Mouse (Mus musculus) cerebellum, postnatal 14 days (tissue): ENCODE measurements around the gene Smim6.

Experiments used
- DNase-seq, 2 experiments: peaks; one replicate each; pipeline ENCODE4 v3.0.0; 2021; ENCODE audit warnings: mixed read lengths in 2 of 2

The Smim6 gene

GRCm38 (mm10) chr11:115901338-115902161 lies 10.3 kb upstream of the Smim6 start:
- no peak for DNase-seq

GRCm38 (mm10) chr11:115902177-115902576 lies 9.6 kb upstream of the Smim6 start:
- DNase-seq: no peak

GRCm38 (mm10) chr11:115902831-115903230 lies 9.0 kb upstream of the Smim6 start:
- DNase-seq: peak in 1 of 2 experiments; percentile 53

- no peak for DNase-seq
Observed at GRCm38 (mm10) chr11:115903384-115904230, 8.2 kb upstream of the Smim6 start.

- no peak for DNase-seq
Observed at GRCm38 (mm10) chr11:115904231-115904955, 7.4 kb upstream of the Smim6 start.

- DNase-seq: no peak
Observed at GRCm38 (mm10) chr11:115904956-115905790, 6.6 kb upstream of the Smim6 start.

- DNase-seq: no peak
Observed at GRCm38 (mm10) chr11:115906116-115906515, 5.7 kb upstream of the Smim6 start.

GRCm38 (mm10) chr11:115906521-115906920 lies 5.3 kb upstream of the Smim6 start:
- DNase-seq: no peak

GRCm38 (mm10) chr11:115911134-115911561 lies 669 bp upstream of the Smim6 start:
- no peak for DNase-seq

- DNase-seq: no peak
Observed at GRCm38 (mm10) chr11:115916579-115916978, 4.8 kb downstream of the Smim6 start.

- DNase-seq: no peak
Observed at GRCm38 (mm10) chr11:115918637-115919036, 6.8 kb downstream of the Smim6 start.

- DNase-seq: no peak
Observed at GRCm38 (mm10) chr11:115919073-115919472, 7.3 kb downstream of the Smim6 start.

GRCm38 (mm10) chr11:115920110-115920818 lies 8.4 kb downstream of the Smim6 start:
- DNase-seq: peak; percentile 72 to 80

GRCm38 (mm10) chr11:115921986-115922385 lies 10.2 kb downstream of the Smim6 start:
- no peak for DNase-seq

GRCm38 (mm10) chr11:115929031-115929430 lies 17.2 kb downstream of the Smim6 start:
- no peak for DNase-seq

GRCm38 (mm10) chr11:115929818-115930217 lies 18.0 kb downstream of the Smim6 start:
- DNase-seq: no peak

- DNase-seq: no peak
Observed at GRCm38 (mm10) chr11:115931235-115931634, 19.4 kb downstream of the Smim6 start.

GRCm38 (mm10) chr11:115933108-115933746 lies 21.4 kb downstream of the Smim6 start, which contains the start of the genes Sap30bp and Recql5:
Sap30bp (plus strand) TSS chr11:115933282.
Recql5 (minus strand) TSS chr11:115933477.
- peak; percentile 98 for DNase-seq

- DNase-seq: no peak
Observed at GRCm38 (mm10) chr11:115933747-115934110, 21.9 kb downstream of the Smim6 start.

GRCm38 (mm10) chr11:115939690-115940329 lies 28.0 kb downstream of the Smim6 start:
- DNase-seq: peak; percentile 83
